Mouse (Mus musculus) stomach, embryonic 16.5 days (tissue): ENCODE results near the gene Tcta. TPM values are rescaled to one million over a fixed set of nuclear protein-coding genes. Genes with fewer than 3 reads are reported as not detected.

Experiments used
- ATAC-seq: fragments of 200-750 bp; cut with Nextera tagmentation; 2 replicates; pipeline ENCODE4 v1.8.0; 2017; ENCODE audit warnings: moderate number of reproducible peaks, moderate TSS enrichment; ENCODE audit not compliant: insufficient read depth, low FRiP score
- H3K27ac ChIP-seq: fragments of 300-500 bp; sonication (generic); 2 replicates; pipeline ENCODE4 v1.5.1; 2014; ENCODE audit warnings: low read length
- H3K27me3 ChIP-seq: fragments of 300-500 bp; sonication (generic); 2 replicates; pipeline ENCODE4 v1.6.1; 2014; ENCODE audit warnings: low read length, control low read depth, mixed read lengths; ENCODE audit not compliant: control insufficient read depth, insufficient read depth
- H3K36me3 ChIP-seq: fragments of 300-500 bp; sonication (generic); 2 replicates; pipeline ENCODE4 v1.6.1; 2014; ENCODE audit warnings: low read length; ENCODE audit not compliant: control insufficient read depth, insufficient read depth
- H3K4me1 ChIP-seq: fragments of 300-500 bp; sonication (generic); 2 replicates; pipeline ENCODE4 v1.6.1; 2014; ENCODE audit warnings: low read length, control low read depth, mixed read lengths; ENCODE audit not compliant: control insufficient read depth, insufficient read depth
- H3K4me2 ChIP-seq: fragments of 300-500 bp; sonication (generic); 2 replicates; pipeline ENCODE4 v1.6.1; 2014; ENCODE audit warnings: low read depth, low read length, mixed read lengths
- H3K4me3 ChIP-seq: fragments of 300-500 bp; sonication (generic); replicated peaks from 2 replicates; pipeline ENCODE4 v1.5.1; 2014; ENCODE audit warnings: mild to moderate bottlenecking, low read length
- H3K9ac ChIP-seq: fragments of 300-500 bp; sonication (generic); 2 replicates; pipeline ENCODE4 v1.6.1; 2014; ENCODE audit warnings: low read length
- H3K9me3 ChIP-seq: fragments of 300-500 bp; sonication (generic); replicated peaks from 2 replicates; pipeline ENCODE4 v1.6.1; 2016; ENCODE audit warnings: low read length, control low read depth; ENCODE audit not compliant: control insufficient read depth
- WGBS: fragments of 180-500 bp; shearing (Covaris S2); extraction: QIAGEN DNeasy Blood & Tissue Kit; methylation state at CpG from one replicate; pipeline ENCODE4 v1.1.7; 2014; 5-methylcytosine and 5-hydroxymethylcytosine counted together
- polyA plus RNA-seq: library from polyadenylated mRNA; unstranded; fragments of >200 nt; fragmentation: Nextera tagmentation; extraction: Ambion mirVana; gene quantifications from 2 replicates; pipeline ENCODE4 v1.2.1, GENCODE M21; 2015

The Tcta gene
- polyA plus RNA-seq = 46.8 and 46.9 TPM in 2 replicates

- ATAC-seq = peak; percentile 96
- Histone ChIP-seq H3K4me2 (peak within 1 kb of the TSS; percentile 80), H3K4me1 (peaks cover 27% of the 10 kb centered on the region), H3K36me3 (peaks cover 3% of the 10 kb centered on the region; the same call in 1 of the 2 replicates), H3K4me3 (peak within 1 kb of the TSS; percentile 80), H3K27ac (peak within 1 kb of the TSS; percentile 100), H3K9me3 (no peaks in the 10 kb centered on the region), H3K9ac (peak within 1 kb of the TSS; percentile 98), H3K27me3 (no peaks in the 10 kb centered on the region)
- WGBS = under 1% methylated on average over 80 of the region's 81 CpGs
Observed at GRCm38 (mm10) chr9:108305629-108306520, at the start of gene Tcta, which contains the start of gene Rhoa. TSS of gene Tcta (minus strand) at chr9:108306160. TSS of gene Rhoa (plus strand) at chr9:108306129.

DNA sequence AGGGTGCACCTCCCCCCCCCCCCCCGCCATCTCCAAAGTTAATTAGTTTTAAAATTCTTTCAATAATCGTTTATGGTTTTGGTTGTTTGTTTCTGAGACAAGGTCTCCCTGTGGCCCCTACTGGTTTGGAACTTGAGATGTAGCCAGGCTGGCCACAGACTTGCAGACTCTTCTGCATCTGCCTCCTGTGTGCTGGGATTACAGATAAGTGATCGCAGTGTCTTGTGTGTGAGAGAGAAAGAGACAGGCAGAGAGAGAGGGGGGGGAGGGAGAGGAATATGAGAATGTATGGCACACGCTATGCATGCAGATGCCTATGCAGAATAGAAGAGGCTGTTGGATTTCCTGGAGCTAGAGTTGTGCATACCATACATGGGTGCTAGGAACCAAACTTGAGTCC lies 43.8 kb upstream of the Tcta start:
- Histone ChIP-seq H3K9me3 (no peaks in the 10 kb centered on the region), H3K4me3 (no peak overlapping the region), H3K4me2 (no peak overlapping the region), H3K27ac (no peak overlapping the region), H3K27me3 (no peaks in the 10 kb centered on the region), H3K36me3 (peaks cover 10% of the 10 kb centered on the region), H3K4me1 (peaks cover 13% of the 10 kb centered on the region), H3K9ac (no peak overlapping the region)
- no peak for ATAC-seq
- WGBS = 87% methylated on average over 4 of the region's 4 CpGs

DNA sequence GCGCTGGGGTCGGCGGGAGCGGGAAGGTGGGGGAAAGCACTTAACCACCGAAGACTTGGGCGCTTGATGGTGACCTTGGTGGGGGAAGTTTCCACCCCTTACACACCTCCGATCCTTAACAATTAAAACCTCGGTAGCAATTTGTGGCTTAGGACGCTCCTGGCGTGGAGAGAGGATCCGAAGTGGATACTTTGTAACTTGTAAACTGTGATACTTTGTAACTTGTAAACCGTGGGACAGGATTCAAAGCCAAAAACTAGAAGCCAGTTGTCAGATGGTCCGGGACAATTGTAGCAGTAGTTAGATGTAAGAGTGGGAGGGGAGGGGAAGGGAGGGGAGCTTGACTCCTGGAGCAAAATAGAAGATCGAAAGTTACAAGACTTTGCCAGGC lies 42.3 kb upstream of the Tcta start:
- ATAC-seq = no peak
- Histone ChIP-seq H3K36me3 (peaks cover 10% of the 10 kb centered on the region; the same call in 1 of the 2 replicates), H3K9ac (peak overlapping the region; percentile 95), H3K27ac (peak overlapping the region; percentile 97), H3K27me3 (no peaks in the 10 kb centered on the region), H3K4me1 (peaks cover 18% of the 10 kb centered on the region), H3K4me3 (peak overlapping the region; percentile 96), H3K4me2 (peak overlapping the region; percentile 64), H3K9me3 (no peaks in the 10 kb centered on the region)
- WGBS = 3% methylated on average over 14 of the region's 14 CpGs

GRCm38 (mm10) chr9:108347540-108348289 lies 41.8 kb upstream of the Tcta start, which contains the start of gene Usp4:
TSS of gene Usp4 (plus strand) at chr9:108347853.
- no peaks in the 10 kb centered on the region for H3K9me3 ChIP-seq
- no peaks in the 10 kb centered on the region for H3K27me3 ChIP-seq
- H3K9ac ChIP-seq = peak within 1 kb of the TSS; percentile 95
- peak within 1 kb of the TSS; percentile 64 for H3K4me2 ChIP-seq
- peaks cover 20% of the 10 kb centered on the region for H3K4me1 ChIP-seq
- under 1% methylated on average over 75 of the region's 75 CpGs for WGBS
- H3K36me3 ChIP-seq = peaks cover 10% of the 10 kb centered on the region; the same call in 1 of the 2 replicates
- peak within 1 kb of the TSS; percentile 97 for H3K27ac ChIP-seq
- peak; percentile 94 for ATAC-seq
- H3K4me3 ChIP-seq = peak within 1 kb of the TSS; percentile 96

- no peaks in the 10 kb centered on the region for H3K9me3 ChIP-seq
- H3K27me3 ChIP-seq = no peaks in the 10 kb centered on the region
- H3K27ac ChIP-seq = peak overlapping the region; percentile 97
- peak overlapping the region; percentile 63 for H3K4me2 ChIP-seq
- H3K9ac ChIP-seq = peak overlapping the region; percentile 95
- H3K4me3 ChIP-seq = peak overlapping the region; percentile 96
- no peak for ATAC-seq
- H3K36me3 ChIP-seq = peaks cover 10% of the 10 kb centered on the region; the same call in 1 of the 2 replicates
- WGBS = 3% methylated on average over 11 of the region's 11 CpGs
- H3K4me1 ChIP-seq = peaks cover 25% of the 10 kb centered on the region
Observed at GRCm38 (mm10) chr9:108347024-108347423, 41.1 kb upstream of the Tcta start.

GRCm38 (mm10) chr9:108344471-108344870 lies 38.5 kb upstream of the Tcta start:
- 88% methylated on average over 4 of the region's 4 CpGs for WGBS
- H3K4me2 ChIP-seq = no peak overlapping the region
- H3K27ac ChIP-seq = no peak overlapping the region
- H3K9ac ChIP-seq = no peak overlapping the region
- H3K4me3 ChIP-seq = no peak overlapping the region
- ATAC-seq = no peak
- H3K27me3 ChIP-seq = no peaks in the 10 kb centered on the region
- H3K4me1 ChIP-seq = peaks cover 50% of the 10 kb centered on the region
- H3K36me3 ChIP-seq = no peaks in the 10 kb centered on the region
- H3K9me3 ChIP-seq = no peaks in the 10 kb centered on the region

GRCm38 (mm10) chr9:108343835-108344234 lies 37.9 kb upstream of the Tcta start:
- H3K9ac ChIP-seq = no peak overlapping the region
- H3K4me1 ChIP-seq = peaks cover 48% of the 10 kb centered on the region
- H3K27me3 ChIP-seq = no peaks in the 10 kb centered on the region
- H3K4me2 ChIP-seq = no peak overlapping the region
- H3K27ac ChIP-seq = peak overlapping the region; percentile 99; the same call in 1 of the 2 replicates
- no peak for ATAC-seq
- 90% methylated on average over 1 of the region's 1 CpGs for WGBS
- H3K9me3 ChIP-seq = no peaks in the 10 kb centered on the region
- H3K4me3 ChIP-seq = no peak overlapping the region
- H3K36me3 ChIP-seq = no peaks in the 10 kb centered on the region

DNA sequence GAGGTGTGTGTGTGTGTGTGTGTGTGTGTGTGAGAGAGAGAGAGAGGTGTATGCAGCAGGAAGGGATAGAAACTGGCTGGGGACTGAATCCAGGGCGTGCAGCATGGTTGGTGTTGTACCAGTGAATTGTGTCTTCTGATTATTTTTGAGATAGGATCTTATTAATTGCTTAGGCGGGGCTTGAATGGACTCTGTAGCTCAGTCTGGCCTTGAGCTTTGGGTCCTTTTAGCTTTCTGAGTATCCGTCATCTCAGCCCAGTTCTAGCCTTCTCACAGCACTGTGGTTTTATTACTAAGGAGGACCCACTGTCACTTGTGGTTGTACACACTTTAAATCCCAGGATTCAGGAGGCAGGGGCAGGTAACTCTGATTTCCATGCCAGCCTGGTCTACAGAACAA lies 37.4 kb upstream of the Tcta start:
- no peak overlapping the region for H3K4me3 ChIP-seq
- peaks cover 50% of the 10 kb centered on the region for H3K4me1 ChIP-seq
- H3K9me3 ChIP-seq = no peaks in the 10 kb centered on the region
- H3K27me3 ChIP-seq = no peaks in the 10 kb centered on the region
- H3K27ac ChIP-seq = peak overlapping the region; percentile 99
- WGBS = 66% methylated on average over 3 of the region's 3 CpGs
- H3K9ac ChIP-seq = no peak overlapping the region
- H3K4me2 ChIP-seq = no peak overlapping the region
- no peak for ATAC-seq
- H3K36me3 ChIP-seq = no peaks in the 10 kb centered on the region
